Mouse (Mus musculus): ENCODE data around the gene Gm9758. TPM values are rescaled to one million over a fixed set of nuclear protein-coding genes. Genes with fewer than 3 reads are reported as not detected.
"Not testable (repeated sequence)": the region's sequence is repeated elsewhere in the genome, so short reads cannot be mapped to it uniquely, and the experiment has no call there.

Gene Gm9758
- polyA plus RNA-seq (2012; rRNA removed) (not detected in 2 replicates), polyA plus RNA-seq (2014; fragmentation: Nextera tagmentation; extraction: Ambion mirVana) (not detected in 2 replicates)

DNA sequence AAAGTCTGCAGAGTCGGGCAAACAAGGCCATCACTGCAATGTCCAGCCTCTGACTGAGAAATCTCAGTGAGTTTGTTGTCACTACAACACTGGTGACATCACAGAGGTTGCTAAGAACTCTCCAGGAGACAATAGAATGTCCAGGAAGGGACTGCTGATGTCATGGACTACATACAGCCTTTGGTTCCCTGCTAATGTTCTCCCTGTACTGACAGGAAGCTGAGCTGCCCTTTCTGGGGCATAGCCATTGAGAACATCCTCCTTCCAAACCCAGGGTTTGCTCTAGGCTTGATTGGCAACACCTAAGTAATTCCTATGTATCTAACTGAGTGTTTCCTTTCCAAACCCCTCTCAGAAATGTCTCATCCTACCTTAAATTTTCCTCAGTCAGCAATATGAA is at the start of gene Gm9758:
TSS of gene Gm9758 (minus strand) at position 101 of the 400 bp plus-strand sequence.
- H3K27me3 ChIP-seq (ENCODE audit: control insufficient read depth, insufficient read depth, low read length); H3K4me3 ChIP-seq (replicated peaks; ENCODE audit: low read length); ATAC-seq (ENCODE audit: low FRiP score, low read depth); H3K4me2 ChIP-seq (replicated peaks; ENCODE audit: low read depth, low read length, severe bottlenecking); DNase-seq (ENCODE audit: low spot score); H3K9me3 ChIP-seq (ENCODE audit: control insufficient read depth, low read length); H3K27ac ChIP-seq (replicated peaks; ENCODE audit: low read depth, low read length); H3K4me1 ChIP-seq (ENCODE audit: control insufficient read depth, insufficient read depth, low read length); H3K9ac ChIP-seq (ENCODE audit: low read depth, low read length, severe bottlenecking); H3K36me3 ChIP-seq (ENCODE audit: control insufficient read depth, insufficient read depth, low read length): not testable (repeated sequence)
- WGBS, result 50% methylated on average over 1 of the region's 1 CpGs

DNA sequence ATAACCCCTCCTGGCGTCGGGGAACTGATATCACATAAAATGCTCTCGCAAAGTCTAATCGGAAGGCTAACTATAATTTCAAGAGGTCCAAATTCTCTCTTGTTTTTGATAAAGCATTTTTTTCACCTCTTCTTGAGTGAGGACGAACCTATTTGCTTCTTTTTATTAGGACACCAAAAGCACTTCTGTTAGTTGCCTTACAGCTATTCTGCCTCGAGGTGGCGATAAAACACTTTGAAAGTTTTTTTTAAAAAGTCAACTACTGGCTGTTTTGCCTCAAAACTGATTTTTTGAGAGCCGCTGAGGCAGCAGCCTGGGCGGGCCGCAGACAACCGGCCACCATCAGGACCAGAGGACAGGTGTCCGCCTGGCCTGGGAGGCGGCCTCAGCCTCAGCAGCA is 49.1 kb upstream of the Gm9758 start:
- H3K36me3 ChIP-seq (ENCODE audit: control insufficient read depth, insufficient read depth, low read length); ATAC-seq (ENCODE audit: low FRiP score, low read depth); H3K9me3 ChIP-seq (ENCODE audit: control insufficient read depth, low read length); H3K27ac ChIP-seq (replicated peaks; ENCODE audit: low read depth, low read length); H3K4me3 ChIP-seq (replicated peaks; ENCODE audit: low read length); H3K4me1 ChIP-seq (ENCODE audit: control insufficient read depth, insufficient read depth, low read length); H3K9ac ChIP-seq (ENCODE audit: low read depth, low read length, severe bottlenecking); H3K27me3 ChIP-seq (ENCODE audit: control insufficient read depth, insufficient read depth, low read length); H3K4me2 ChIP-seq (replicated peaks; ENCODE audit: low read depth, low read length, severe bottlenecking): not testable (repeated sequence)
- 79% methylated on average over 13 of the region's 13 CpGs for WGBS
- DNase-seq (ENCODE audit: low spot score), result peak; percentile 6

GRCm38 (mm10) chr5:14961502-14961901 is 46.8 kb upstream of the Gm9758 start:
- H3K4me2 ChIP-seq (replicated peaks; ENCODE audit: low read depth, low read length, severe bottlenecking); H3K27ac ChIP-seq (replicated peaks; ENCODE audit: low read depth, low read length); H3K9me3 ChIP-seq (ENCODE audit: control insufficient read depth, low read length); ATAC-seq (ENCODE audit: low FRiP score, low read depth); H3K36me3 ChIP-seq (ENCODE audit: control insufficient read depth, insufficient read depth, low read length); DNase-seq (ENCODE audit: low spot score); H3K27me3 ChIP-seq (ENCODE audit: control insufficient read depth, insufficient read depth, low read length); H3K4me3 ChIP-seq (replicated peaks; ENCODE audit: low read length); H3K9ac ChIP-seq (ENCODE audit: low read depth, low read length, severe bottlenecking); H3K4me1 ChIP-seq (ENCODE audit: control insufficient read depth, insufficient read depth, low read length): not testable (repeated sequence)
- WGBS, result 79% methylated on average over 4 of the region's 4 CpGs

GRCm38 (mm10) chr5:14955928-14956706 is 41.4 kb upstream of the Gm9758 start:
- not testable (repeated sequence) for H3K9ac ChIP-seq (ENCODE audit: low read depth, low read length, severe bottlenecking); H3K4me1 ChIP-seq (ENCODE audit: control insufficient read depth, insufficient read depth, low read length); DNase-seq (ENCODE audit: low spot score); H3K27me3 ChIP-seq (ENCODE audit: control insufficient read depth, insufficient read depth, low read length); H3K9me3 ChIP-seq (ENCODE audit: control insufficient read depth, low read length); H3K36me3 ChIP-seq (ENCODE audit: control insufficient read depth, insufficient read depth, low read length); H3K4me3 ChIP-seq (replicated peaks; ENCODE audit: low read length); H3K27ac ChIP-seq (replicated peaks; ENCODE audit: low read depth, low read length); ATAC-seq (ENCODE audit: low FRiP score, low read depth); H3K4me2 ChIP-seq (replicated peaks; ENCODE audit: low read depth, low read length, severe bottlenecking)
- 76% methylated on average over 1 of the region's 1 CpGs for WGBS

- H3K27me3 ChIP-seq (ENCODE audit: control insufficient read depth, insufficient read depth, low read length); H3K9me3 ChIP-seq (ENCODE audit: control insufficient read depth, low read length); H3K9ac ChIP-seq (ENCODE audit: low read depth, low read length, severe bottlenecking); H3K4me1 ChIP-seq (ENCODE audit: control insufficient read depth, insufficient read depth, low read length); H3K4me2 ChIP-seq (replicated peaks; ENCODE audit: low read depth, low read length, severe bottlenecking); DNase-seq (ENCODE audit: low spot score); H3K4me3 ChIP-seq (replicated peaks; ENCODE audit: low read length); H3K36me3 ChIP-seq (ENCODE audit: control insufficient read depth, insufficient read depth, low read length); ATAC-seq (ENCODE audit: low FRiP score, low read depth); H3K27ac ChIP-seq (replicated peaks; ENCODE audit: low read depth, low read length): not testable (repeated sequence)
Observed at GRCm38 (mm10) chr5:14953587-14953986, 38.9 kb upstream of the Gm9758 start.

DNA sequence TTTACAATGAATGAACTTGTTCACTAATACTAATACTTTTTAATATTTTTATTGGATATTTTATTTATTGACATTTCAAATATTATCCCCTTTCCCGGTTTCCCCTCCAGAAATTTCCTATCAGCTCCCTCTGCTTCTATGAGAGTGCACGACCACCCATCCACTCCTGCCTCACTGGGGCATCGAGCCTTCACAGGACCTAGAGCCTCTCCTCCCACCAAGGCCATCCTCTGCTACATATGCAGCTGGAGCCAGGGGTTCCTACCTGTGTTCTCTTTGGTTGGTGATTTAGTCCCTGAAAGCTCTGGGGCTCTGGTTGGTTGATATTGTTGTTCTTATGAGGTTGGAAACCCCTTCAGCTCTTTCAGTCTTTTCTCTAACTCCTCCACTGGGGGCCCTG is 38.0 kb upstream of the Gm9758 start:
- ATAC-seq (ENCODE audit: low FRiP score, low read depth); H3K4me1 ChIP-seq (ENCODE audit: control insufficient read depth, insufficient read depth, low read length); H3K4me3 ChIP-seq (replicated peaks; ENCODE audit: low read length); DNase-seq (ENCODE audit: low spot score); H3K27ac ChIP-seq (replicated peaks; ENCODE audit: low read depth, low read length); H3K4me2 ChIP-seq (replicated peaks; ENCODE audit: low read depth, low read length, severe bottlenecking); H3K27me3 ChIP-seq (ENCODE audit: control insufficient read depth, insufficient read depth, low read length); H3K9ac ChIP-seq (ENCODE audit: low read depth, low read length, severe bottlenecking); H3K36me3 ChIP-seq (ENCODE audit: control insufficient read depth, insufficient read depth, low read length): not testable (repeated sequence)
- 68% methylated on average over 3 of the region's 3 CpGs for WGBS
- H3K9me3 ChIP-seq (ENCODE audit: control insufficient read depth, low read length), result peaks cover 10% of the 10 kb centered on the region; the same call in 1 of the 2 replicates

GRCm38 (mm10) chr5:14951822-14952221 is 37.1 kb upstream of the Gm9758 start:
- 0 out of 2 replicates have a peak, but pooled peaks have one; percentile 19 for ATAC-seq (ENCODE audit: low FRiP score, low read depth)
- 68% methylated on average over 7 of the region's 7 CpGs for WGBS
- peaks cover 12% of the 10 kb centered on the region; the same call in 1 of the 2 replicates for H3K9me3 ChIP-seq (ENCODE audit: control insufficient read depth, low read length)
- not testable (repeated sequence) for H3K9ac ChIP-seq (ENCODE audit: low read depth, low read length, severe bottlenecking); H3K36me3 ChIP-seq (ENCODE audit: control insufficient read depth, insufficient read depth, low read length); H3K4me2 ChIP-seq (replicated peaks; ENCODE audit: low read depth, low read length, severe bottlenecking); H3K4me1 ChIP-seq (ENCODE audit: control insufficient read depth, insufficient read depth, low read length); H3K27me3 ChIP-seq (ENCODE audit: control insufficient read depth, insufficient read depth, low read length); DNase-seq (ENCODE audit: low spot score); H3K27ac ChIP-seq (replicated peaks; ENCODE audit: low read depth, low read length); H3K4me3 ChIP-seq (replicated peaks; ENCODE audit: low read length)

GRCm38 (mm10) chr5:14947482-14948198 is 32.9 kb upstream of the Gm9758 start:
- not testable (repeated sequence) for H3K4me2 ChIP-seq (replicated peaks; ENCODE audit: low read depth, low read length, severe bottlenecking); H3K4me3 ChIP-seq (replicated peaks; ENCODE audit: low read length); H3K36me3 ChIP-seq (ENCODE audit: control insufficient read depth, insufficient read depth, low read length); H3K4me1 ChIP-seq (ENCODE audit: control insufficient read depth, insufficient read depth, low read length); H3K27ac ChIP-seq (replicated peaks; ENCODE audit: low read depth, low read length); H3K27me3 ChIP-seq (ENCODE audit: control insufficient read depth, insufficient read depth, low read length); ATAC-seq (ENCODE audit: low FRiP score, low read depth); DNase-seq (ENCODE audit: low spot score); H3K9ac ChIP-seq (ENCODE audit: low read depth, low read length, severe bottlenecking); H3K9me3 ChIP-seq (ENCODE audit: control insufficient read depth, low read length)
- WGBS, result 66% methylated on average over 4 of the region's 4 CpGs

Data from limb, embryonic 14.5 days (tissue).